Mouse (Mus musculus): ENCODE results near the gene Ndc80.
"Not testable (repeated sequence)": the region's sequence is repeated elsewhere in the genome, so short reads cannot be mapped to it uniquely, and the experiment has no call there.

GRCm38 (mm10) chr17:71535595-71535994 is 8.9 kb upstream of the Ndc80 start:
- TF ChIP-seq CTCF (IDR thresholded peaks at IDR 0.05; ENCODE audit: low read depth, low read length); POLR2A (IDR thresholded peaks at IDR 0.05; ENCODE audit: extremely low read depth, insufficient read depth, low read length): not testable (repeated sequence)
